Mouse (Mus musculus) cerebellum, postnatal 25 days (tissue): ENCODE results near the gene Pctp.

Experiments
- DNase-seq, 2 experiments: peaks; one replicate each; pipeline ENCODE4 v3.0.0; 2021; ENCODE audit warnings: mixed read lengths in 2 of 2

Pctp gene

DNA sequence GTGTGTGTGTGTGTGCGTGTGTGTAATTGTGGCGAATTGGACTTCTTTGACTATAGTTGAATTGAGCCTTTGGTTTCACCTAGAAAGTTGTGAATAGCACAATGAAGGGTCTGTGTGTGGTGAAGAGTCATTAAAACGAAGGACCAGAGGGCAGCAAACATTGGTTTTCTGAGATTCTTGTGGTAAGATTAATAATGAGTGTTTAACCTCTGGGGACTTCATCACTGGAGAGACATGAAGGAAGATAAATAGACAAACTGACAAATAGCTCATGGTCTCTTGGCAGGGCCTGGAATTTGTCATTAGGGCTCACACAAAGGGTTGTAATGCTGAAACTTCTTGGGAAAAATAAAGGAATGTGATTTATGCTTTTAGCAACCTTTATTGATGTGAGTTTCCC lies 31.4 kb downstream of the Pctp start:
- DNase-seq, result no peak

DNA sequence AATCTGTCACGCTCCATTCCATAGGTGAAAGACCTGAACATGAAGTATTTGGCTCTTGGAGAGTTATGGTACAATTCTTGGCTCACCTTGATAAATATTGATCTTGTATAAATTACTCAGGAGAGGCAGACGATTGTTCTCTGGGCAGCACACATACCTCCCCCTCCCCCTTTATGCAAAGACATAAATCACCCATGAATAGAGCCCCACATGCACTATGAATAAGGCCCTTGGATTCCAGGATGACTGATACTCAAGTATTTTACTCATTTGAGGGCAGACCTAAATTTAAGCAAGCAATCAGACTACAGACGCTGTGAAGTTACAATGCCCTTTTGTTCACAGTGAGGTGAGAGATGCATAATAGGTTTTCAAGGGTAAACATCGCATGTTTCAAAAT lies 32.0 kb downstream of the Pctp start:
- DNase-seq, result no peak

DNA sequence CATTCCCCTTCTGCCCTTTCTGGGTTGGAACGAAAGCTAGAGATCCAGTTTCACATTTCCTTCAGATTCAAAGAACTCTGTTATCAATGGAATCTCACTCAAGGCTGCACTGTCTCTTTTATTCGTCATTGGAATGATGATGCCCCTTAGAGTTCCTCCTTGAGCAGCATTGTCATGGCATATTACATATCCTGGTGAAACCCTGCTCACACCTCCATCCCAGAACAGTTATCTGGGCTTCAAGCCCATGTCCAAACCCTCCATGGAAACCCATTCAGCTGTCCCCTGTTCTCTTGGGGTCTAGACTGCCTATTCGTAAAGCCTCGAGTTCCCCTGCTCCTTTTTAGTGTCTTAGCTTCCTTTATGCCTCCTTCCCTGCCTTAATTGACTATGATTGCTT lies 33.6 kb downstream of the Pctp start:
- DNase-seq, result no peak

DNA sequence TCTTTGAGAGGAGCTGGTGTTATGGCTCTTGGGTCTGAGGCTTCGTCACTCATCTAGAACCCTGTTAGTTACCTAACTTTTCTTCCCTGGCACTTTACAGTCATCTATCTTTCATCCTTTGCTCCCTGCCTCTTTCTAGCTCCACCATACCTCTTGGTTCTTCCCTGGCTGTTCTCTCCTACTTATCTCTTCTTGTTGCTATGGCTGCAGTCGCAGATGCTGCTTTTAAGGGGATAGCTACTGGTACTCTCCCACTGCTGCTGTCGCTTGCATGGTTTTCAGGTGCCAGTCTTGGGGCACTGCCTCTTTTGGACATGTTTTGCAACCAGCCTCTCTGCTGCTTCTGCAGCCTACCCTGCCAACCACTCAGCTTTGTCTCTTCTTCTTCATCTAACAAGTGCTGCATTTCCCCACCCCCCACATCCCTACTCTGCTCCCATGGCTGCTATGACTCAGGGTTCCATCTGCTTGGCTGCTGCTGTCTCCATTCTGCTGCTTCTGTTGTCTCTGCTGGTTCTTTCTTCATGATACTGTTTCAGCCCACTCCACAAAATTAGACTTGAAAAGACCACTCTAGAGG lies 51.9 kb downstream of the Pctp start:
- no peak for DNase-seq

DNA sequence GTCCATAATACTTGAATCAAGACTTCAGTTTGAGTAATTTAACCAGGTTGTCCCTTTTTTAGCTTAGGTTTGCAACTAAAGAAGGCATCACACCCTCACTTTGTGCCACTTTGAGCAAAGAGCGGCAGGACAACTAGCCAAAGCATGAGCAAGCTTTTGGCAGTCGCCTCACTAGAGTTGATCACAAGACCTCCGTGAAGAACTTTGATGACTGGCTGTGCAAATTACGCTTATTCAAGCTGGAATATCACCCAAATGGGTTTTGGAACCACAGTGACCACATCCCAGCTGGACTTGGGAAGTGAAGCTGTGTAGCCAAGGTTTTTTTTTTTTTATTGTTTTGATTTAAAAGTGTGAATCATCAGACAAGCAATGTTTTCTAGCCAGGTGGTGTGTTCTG lies 54.9 kb downstream of the Pctp start:
- no peak for DNase-seq

DNA sequence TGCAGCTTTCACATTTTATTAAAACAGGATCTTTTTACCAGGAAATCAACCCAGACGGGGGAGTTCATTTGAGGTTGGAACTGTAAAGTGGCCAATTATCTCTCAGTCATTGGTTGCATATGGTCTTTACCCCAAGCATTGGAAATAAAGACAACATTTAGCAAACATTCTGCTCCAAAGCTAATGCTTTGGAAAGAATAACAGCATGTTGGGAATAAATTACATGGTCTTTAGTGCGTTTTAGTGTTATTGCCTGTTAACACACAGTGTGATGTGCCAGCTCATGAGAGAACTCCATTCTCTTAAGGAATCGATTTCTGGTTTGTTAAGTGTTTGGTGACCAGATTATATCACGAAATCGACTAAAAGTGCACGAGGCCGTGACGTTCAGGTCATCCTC lies 57.5 kb downstream of the Pctp start:
- DNase-seq, result no peak

DNA sequence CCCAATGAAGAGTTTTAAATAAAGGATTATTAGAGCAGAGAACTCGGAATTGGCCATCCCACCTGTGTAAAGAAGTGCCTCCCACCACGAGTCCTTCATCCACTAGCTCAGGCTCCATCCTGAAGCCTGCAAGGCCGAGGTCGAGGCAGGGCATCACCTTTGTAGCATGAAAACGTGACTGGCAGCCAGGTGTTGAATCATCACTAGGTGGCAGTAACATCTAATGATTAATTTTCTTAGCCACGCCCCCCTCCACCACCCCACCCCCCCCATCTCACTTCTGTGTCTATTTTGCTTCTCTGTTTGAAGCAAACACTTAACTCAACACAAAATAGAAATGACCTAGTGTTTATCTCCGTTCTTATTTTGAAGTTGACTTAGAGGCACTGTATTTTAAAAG lies 65.5 kb downstream of the Pctp start:
- no peak for DNase-seq
